Mouse (Mus musculus): Measurements from ENCODE around the gene Slc38a6. TPM values are rescaled to one million over a fixed set of nuclear protein-coding genes. Genes with fewer than 3 reads are reported as not detected.

The Slc38a6 gene
- polyA plus RNA-seq, 1 experiment from 2014 or later: 11.1 TPM

DNA sequence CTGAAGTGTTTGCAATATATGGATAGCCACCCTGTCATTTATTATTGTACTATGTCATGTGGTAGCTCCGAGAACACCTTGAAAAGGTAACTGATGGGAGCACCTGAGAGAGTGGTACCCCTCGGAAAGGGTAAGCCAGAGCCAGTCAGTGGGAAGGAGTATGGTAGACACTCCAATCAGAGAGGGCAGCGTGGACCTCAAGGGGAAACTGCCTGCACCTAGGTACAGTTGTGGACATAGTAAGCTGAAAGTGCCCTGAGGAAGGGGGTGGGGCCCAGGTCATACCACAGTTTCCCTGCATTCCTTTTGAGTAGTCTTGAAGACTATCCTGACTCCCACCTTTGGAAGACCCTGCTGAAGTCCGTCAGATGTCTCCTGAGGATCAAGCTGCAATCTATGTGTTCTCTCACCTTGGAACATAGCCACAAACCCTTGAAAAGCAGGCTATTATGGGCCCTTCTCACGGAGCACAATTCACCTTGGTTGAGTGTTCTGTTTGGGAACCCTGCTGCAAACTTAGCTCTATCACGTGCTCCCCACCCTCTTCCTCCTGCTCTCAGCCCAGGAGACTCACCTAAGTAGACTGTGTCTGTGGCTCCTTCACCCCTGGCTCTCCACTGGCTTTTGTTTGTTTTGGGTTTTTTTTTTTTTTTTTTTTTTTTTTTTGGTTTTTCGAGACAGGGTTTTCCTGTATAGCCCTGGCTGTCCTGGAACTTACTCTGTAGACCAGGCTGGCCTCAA, 82.5 kb downstream of the Slc38a6 start:
- no peak overlapping the region for H3K9ac ChIP-seq (ENCODE audit: low read depth, low read length)
- no peaks in the 10 kb centered on the region for H3K27me3 ChIP-seq (ENCODE audit: control insufficient read depth, insufficient read depth, low read depth, low read length)
- no peak overlapping the region for H3K4me3 ChIP-seq (ENCODE audit: low read depth, low read length)
- H3K27ac ChIP-seq (ENCODE audit: low read length): no peak overlapping the region
- no peak for ATAC-seq
- H3K4me2 ChIP-seq (ENCODE audit: low read length): no peak overlapping the region
- H3K36me3 ChIP-seq (ENCODE audit: control insufficient read depth, insufficient read depth, low read length): no peaks in the 10 kb centered on the region
- WGBS: 90% methylated on average over 6 of the region's 7 CpGs
- H3K9me3 ChIP-seq (replicated peaks; ENCODE audit: control insufficient read depth, low read length, poor library complexity, severe bottlenecking): no peaks in the 10 kb centered on the region
- H3K4me1 ChIP-seq (ENCODE audit: control insufficient read depth, insufficient read depth, low read length): no peaks in the 10 kb centered on the region

GRCm38 (mm10) chr12:73370367-73370944, 83.9 kb downstream of the Slc38a6 start:
- no peak overlapping the region for H3K27ac ChIP-seq (ENCODE audit: low read length)
- H3K36me3 ChIP-seq (ENCODE audit: control insufficient read depth, insufficient read depth, low read length): no peaks in the 10 kb centered on the region
- no peak overlapping the region for H3K9ac ChIP-seq (ENCODE audit: low read depth, low read length)
- no peak overlapping the region for H3K4me2 ChIP-seq (ENCODE audit: low read length)
- no peaks in the 10 kb centered on the region for H3K9me3 ChIP-seq (replicated peaks; ENCODE audit: control insufficient read depth, low read length, poor library complexity, severe bottlenecking)
- WGBS: 81% methylated on average over 4 of the region's 4 CpGs
- no peaks in the 10 kb centered on the region for H3K27me3 ChIP-seq (ENCODE audit: control insufficient read depth, insufficient read depth, low read depth, low read length)
- H3K4me3 ChIP-seq (ENCODE audit: low read depth, low read length): no peak overlapping the region
- ATAC-seq: no peak
- H3K4me1 ChIP-seq (ENCODE audit: control insufficient read depth, insufficient read depth, low read length): no peaks in the 10 kb centered on the region

- no peak for ATAC-seq
Measured at GRCm38 (mm10) chr12:73371132-73371531, 84.6 kb downstream of the Slc38a6 start.

DNA sequence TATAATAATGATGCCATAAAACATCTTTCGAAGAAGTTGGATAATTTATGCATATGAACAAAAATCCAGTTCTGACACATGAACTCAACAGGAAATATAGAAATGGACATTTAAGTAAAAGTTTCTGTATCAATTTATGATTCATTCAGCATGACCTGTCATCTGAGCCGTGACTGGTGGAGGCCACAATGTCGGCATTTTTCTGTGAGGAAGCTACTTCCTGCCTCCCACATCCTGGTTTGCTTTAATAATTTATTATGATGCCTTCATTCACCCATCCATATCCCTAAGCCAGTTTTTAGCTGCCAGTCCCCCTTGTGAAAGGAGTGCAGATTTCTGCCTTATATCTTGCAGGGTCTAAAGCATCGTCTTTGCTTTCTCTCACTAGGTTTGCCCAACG, 91.4 kb downstream of the Slc38a6 start:
- Histone ChIP-seq H3K27me3 (ENCODE audit: control insufficient read depth, insufficient read depth, low read depth, low read length) (no peaks in the 10 kb centered on the region), H3K4me1 (ENCODE audit: control insufficient read depth, insufficient read depth, low read length) (peaks cover 6% of the 10 kb centered on the region; the same call in 1 of the 2 replicates), H3K4me3 (ENCODE audit: low read depth, low read length) (no peak overlapping the region), H3K27ac (ENCODE audit: low read length) (no peak overlapping the region), H3K4me2 (ENCODE audit: low read length) (no peak overlapping the region), H3K9ac (ENCODE audit: low read depth, low read length) (no peak overlapping the region), H3K9me3 (replicated peaks; ENCODE audit: control insufficient read depth, low read length, poor library complexity, severe bottlenecking) (no peaks in the 10 kb centered on the region), H3K36me3 (ENCODE audit: control insufficient read depth, insufficient read depth, low read length) (no peaks in the 10 kb centered on the region)
- no peak for ATAC-seq
- 96% methylated on average over 5 of the region's 5 CpGs for WGBS

More at GRCm38 (mm10) chr12:73371132-73371531, 84.6 kb downstream of the Slc38a6 start:
- Histone ChIP-seq H3K27ac (ENCODE audit: low read length) (no peak overlapping the region), H3K36me3 (ENCODE audit: control insufficient read depth, insufficient read depth, low read length) (no peaks in the 10 kb centered on the region), H3K9ac (ENCODE audit: low read depth, low read length) (no peak overlapping the region), H3K27me3 (ENCODE audit: control insufficient read depth, insufficient read depth, low read depth, low read length) (no peaks in the 10 kb centered on the region), H3K9me3 (replicated peaks; ENCODE audit: control insufficient read depth, low read length, poor library complexity, severe bottlenecking) (no peaks in the 10 kb centered on the region), H3K4me2 (ENCODE audit: low read length) (no peak overlapping the region), H3K4me3 (ENCODE audit: low read depth, low read length) (no peak overlapping the region), H3K4me1 (ENCODE audit: control insufficient read depth, insufficient read depth, low read length) (no peaks in the 10 kb centered on the region)
- 83% methylated on average over 7 of the region's 7 CpGs for WGBS

DNA sequence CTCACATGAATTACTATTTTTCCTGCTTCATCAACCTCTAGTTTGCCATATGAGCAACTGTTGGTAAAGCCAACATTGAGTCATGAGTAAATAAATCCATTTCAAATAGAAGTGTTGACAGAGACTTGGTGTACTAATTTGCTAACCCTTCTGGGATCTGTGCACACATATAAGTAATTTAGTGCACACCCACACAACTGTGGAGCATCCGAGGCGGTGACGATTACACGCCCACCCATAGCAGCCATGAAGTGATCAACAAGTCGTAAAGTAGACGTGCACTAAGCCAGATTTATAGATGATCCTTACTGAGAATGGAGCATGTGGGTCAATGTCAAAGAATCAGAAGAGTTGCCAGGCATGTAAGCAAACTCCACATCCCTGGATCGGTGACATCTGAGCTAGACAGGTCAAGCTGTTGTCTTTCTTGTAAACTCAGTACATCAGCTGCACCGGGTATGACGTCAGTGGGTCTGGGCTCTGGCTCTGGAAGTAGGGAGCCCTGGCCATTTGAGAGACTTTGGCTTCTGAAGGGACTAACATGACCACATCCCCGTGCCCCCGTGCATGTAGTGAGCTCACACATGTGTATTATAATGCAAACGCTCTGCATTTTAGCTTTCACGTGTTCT, 92.3 kb downstream of the Slc38a6 start:
- H3K4me2 ChIP-seq (ENCODE audit: low read length): no peak overlapping the region
- H3K27me3 ChIP-seq (ENCODE audit: control insufficient read depth, insufficient read depth, low read depth, low read length): no peaks in the 10 kb centered on the region
- peaks cover 6% of the 10 kb centered on the region; the same call in 1 of the 2 replicates for H3K4me1 ChIP-seq (ENCODE audit: control insufficient read depth, insufficient read depth, low read length)
- H3K9me3 ChIP-seq (replicated peaks; ENCODE audit: control insufficient read depth, low read length, poor library complexity, severe bottlenecking): no peaks in the 10 kb centered on the region
- WGBS: 89% methylated on average over 13 of the region's 13 CpGs
- H3K27ac ChIP-seq (ENCODE audit: low read length): no peak overlapping the region
- ATAC-seq: no peak
- H3K9ac ChIP-seq (ENCODE audit: low read depth, low read length): no peak overlapping the region
- H3K36me3 ChIP-seq (ENCODE audit: control insufficient read depth, insufficient read depth, low read length): no peaks in the 10 kb centered on the region
- H3K4me3 ChIP-seq (ENCODE audit: low read depth, low read length): no peak overlapping the region

DNA sequence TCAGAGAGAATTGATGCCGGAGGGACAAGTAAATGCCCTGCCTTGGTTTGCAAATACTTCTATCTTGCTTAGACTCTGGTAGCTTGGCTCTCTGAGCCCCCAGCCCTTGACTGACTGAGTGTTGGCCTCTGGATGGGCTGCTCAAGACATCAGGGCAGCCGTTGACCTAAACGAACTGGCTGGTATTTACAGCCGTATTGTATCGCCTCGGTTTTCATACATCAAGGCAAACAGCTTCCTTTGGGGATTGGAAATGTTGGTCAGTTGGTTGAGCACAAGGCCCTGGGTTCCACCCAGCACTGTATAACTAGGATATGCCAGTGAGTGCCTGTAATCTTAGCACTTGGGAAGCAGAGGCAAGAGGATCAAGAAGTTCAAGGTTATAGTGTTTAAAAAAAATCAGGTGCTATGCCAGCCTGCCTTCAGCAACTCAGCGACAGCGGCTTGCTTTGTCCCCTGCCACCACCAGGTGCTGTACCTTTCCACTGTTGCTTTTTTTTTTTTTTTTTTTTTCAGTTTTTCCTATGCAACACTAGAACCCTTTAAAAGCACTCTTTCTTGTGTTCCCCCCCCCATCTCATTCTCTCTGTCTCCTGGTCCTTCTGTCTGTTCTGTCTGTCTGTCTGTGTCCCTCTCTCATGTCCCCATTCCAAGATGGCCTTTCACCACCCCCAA, 94.2 kb downstream of the Slc38a6 start:
- ATAC-seq: no peak
- WGBS: 90% methylated on average over 8 of the region's 8 CpGs

GRCm38 (mm10) chr12:73381452-73381851, 94.9 kb downstream of the Slc38a6 start:
- Histone ChIP-seq H3K9me3 (replicated peaks; ENCODE audit: control insufficient read depth, low read length, poor library complexity, severe bottlenecking) (no peaks in the 10 kb centered on the region), H3K4me2 (ENCODE audit: low read length) (no peak overlapping the region), H3K27me3 (ENCODE audit: control insufficient read depth, insufficient read depth, low read depth, low read length) (no peaks in the 10 kb centered on the region), H3K36me3 (ENCODE audit: control insufficient read depth, insufficient read depth, low read length) (no peaks in the 10 kb centered on the region), H3K27ac (ENCODE audit: low read length) (no peak overlapping the region), H3K4me1 (ENCODE audit: control insufficient read depth, insufficient read depth, low read length) (peaks cover 6% of the 10 kb centered on the region; the same call in 1 of the 2 replicates), H3K9ac (ENCODE audit: low read depth, low read length) (no peak overlapping the region), H3K4me3 (ENCODE audit: low read depth, low read length) (no peak overlapping the region)
- 0 out of 2 replicates have a peak, but pooled peaks have one; percentile 25 for ATAC-seq
- 61% methylated on average over 7 of the region's 7 CpGs for WGBS

More for the DNA sequence above, 94.2 kb downstream of the Slc38a6 start:
- Histone ChIP-seq H3K4me2 (ENCODE audit: low read length) (no peak overlapping the region), H3K27me3 (ENCODE audit: control insufficient read depth, insufficient read depth, low read depth, low read length) (no peaks in the 10 kb centered on the region), H3K27ac (ENCODE audit: low read length) (no peak overlapping the region), H3K36me3 (ENCODE audit: control insufficient read depth, insufficient read depth, low read length) (no peaks in the 10 kb centered on the region), H3K9me3 (replicated peaks; ENCODE audit: control insufficient read depth, low read length, poor library complexity, severe bottlenecking) (no peaks in the 10 kb centered on the region), H3K4me3 (ENCODE audit: low read depth, low read length) (no peak overlapping the region), H3K9ac (ENCODE audit: low read depth, low read length) (no peak overlapping the region), H3K4me1 (ENCODE audit: control insufficient read depth, insufficient read depth, low read length) (peaks cover 6% of the 10 kb centered on the region; the same call in 1 of the 2 replicates)

- Histone ChIP-seq H3K27ac (ENCODE audit: low read length) (no peak overlapping the region), H3K4me1 (ENCODE audit: control insufficient read depth, insufficient read depth, low read length) (peaks cover 6% of the 10 kb centered on the region; the same call in 1 of the 2 replicates), H3K4me3 (ENCODE audit: low read depth, low read length) (no peak overlapping the region), H3K4me2 (ENCODE audit: low read length) (no peak overlapping the region), H3K27me3 (ENCODE audit: control insufficient read depth, insufficient read depth, low read depth, low read length) (no peaks in the 10 kb centered on the region), H3K36me3 (ENCODE audit: control insufficient read depth, insufficient read depth, low read length) (no peaks in the 10 kb centered on the region), H3K9ac (ENCODE audit: low read depth, low read length) (no peak overlapping the region), H3K9me3 (replicated peaks; ENCODE audit: control insufficient read depth, low read length, poor library complexity, severe bottlenecking) (no peaks in the 10 kb centered on the region)
- no peak for ATAC-seq
- 77% methylated on average over 12 of the region's 12 CpGs for WGBS
Measured at GRCm38 (mm10) chr12:73382290-73383178, 96.0 kb downstream of the Slc38a6 start.

Data from midbrain, embryonic 16.5 days (tissue).